Mouse (Mus musculus): Measurements from ENCODE around the gene Bbs9. TPM values are rescaled to one million over a fixed set of nuclear protein-coding genes. Genes with fewer than 3 reads are reported as not detected.

Gene Bbs9
- polyA plus RNA-seq, 1 experiment from 2014 or later = 12.3 TPM

- Histone ChIP-seq H3K4me2 (replicated peaks; ENCODE audit: low read depth, low read length) (no peak overlapping the region), H3K36me3 (ENCODE audit: control insufficient read depth, insufficient read depth, low read length) (no peaks in the 10 kb centered on the region), H3K4me3 (ENCODE audit: low read length) (no peak overlapping the region), H3K4me1 (ENCODE audit: control insufficient read depth, insufficient read depth, low read length) (no peaks in the 10 kb centered on the region), H3K9me3 (ENCODE audit: control insufficient read depth, low read length) (no peaks in the 10 kb centered on the region), H3K27me3 (ENCODE audit: control insufficient read depth, insufficient read depth, low read length) (no peaks in the 10 kb centered on the region), H3K9ac (ENCODE audit: low read depth, low read length) (no peak overlapping the region), H3K27ac (ENCODE audit: low read depth, low read length) (no peak overlapping the region)
- ATAC-seq (ENCODE audit: low FRiP score, low TSS enrichment) = no peak
Measured at GRCm38 (mm10) chr9:22935645-22936044, 460.1 kb downstream of the Bbs9 start.

Other genes with a start within 250 kb of the Bbs9 start
- gene Zfp599, start 215.8 kb upstream of the Bbs9 start, polyA plus RNA-seq (2014; fragmentation: Nextera tagmentation; extraction: Ambion mirVana) = 5.3 and 7.8 TPM in 2 replicates
- gene Zfp810, start 168.1 kb upstream of the Bbs9 start, polyA plus RNA-seq (2014; fragmentation: Nextera tagmentation; extraction: Ambion mirVana) = 18.5 and 28.8 TPM in 2 replicates
- 34.6 and 54.3 TPM in 2 replicates for gene Anln, start 86.5 kb upstream of the Bbs9 start, polyA plus RNA-seq (2014; fragmentation: Nextera tagmentation; extraction: Ambion mirVana)
- 3.9 and 5.8 TPM in 2 replicates for gene 9530077C05Rik, start 64.2 kb upstream of the Bbs9 start, polyA plus RNA-seq (2014; fragmentation: Nextera tagmentation; extraction: Ambion mirVana)
- not detected in 2 replicates for gene Gm17545, start 21.4 kb upstream of the Bbs9 start, polyA plus RNA-seq (2014; fragmentation: Nextera tagmentation; extraction: Ambion mirVana)
- gene Rp9, start 6.0 kb upstream of the Bbs9 start, polyA plus RNA-seq (2014; fragmentation: Nextera tagmentation; extraction: Ambion mirVana) = 72.1 and 86.0 TPM in 2 replicates

All from kidney, embryonic 14.5 days (tissue).